Mouse (Mus musculus): ENCODE results near the gene Rab35. TPM values are rescaled to one million over a fixed set of nuclear protein-coding genes. Genes with fewer than 3 reads are reported as not detected.
A peak's percentile ranks its signal among the peaks of the same experiment; 100 is the strongest.

Rab35 gene
- total RNA-seq (2014; rRNA removed), result 80.5 and 88.1 TPM in 2 replicates
- polyA plus RNA-seq (2015; fragmentation: Nextera tagmentation; extraction: Ambion mirVana), result 22.2 and 25.3 TPM in 2 replicates

GRCm38 (mm10) chr5:115631505-115632357 lies at the start of gene Rab35:
Gene Rab35 (plus strand): TSS chr5:115631908.
- DNase-seq (ENCODE audit: low spot score), result peak; percentile 97
- TF ChIP-seq CTCF (IDR thresholded peaks at IDR 0.05; ENCODE audit: low read depth), result 0 out of 2 replicates have a peak, but pooled peaks have one; percentile 12
- peak within 1 kb of the TSS; percentile 92 for H3K27ac ChIP-seq
- H3K4me2 ChIP-seq (ENCODE audit: low read depth, low read length), result peak within 1 kb of the TSS; percentile 93
- peak within 1 kb of the TSS; percentile 86 for H3K4me3 ChIP-seq (ENCODE audit: low read length)
- H3K27me3 ChIP-seq (ENCODE audit: insufficient read depth, low read length), result no peaks in the 10 kb centered on the region
- under 1% methylated on average over 95 of the region's 125 CpGs for WGBS
- no peaks in the 10 kb centered on the region for H3K9me3 ChIP-seq (ENCODE audit: low read length)
- peaks cover 21% of the 10 kb centered on the region; the same call in 1 of the 2 replicates for H3K4me1 ChIP-seq (ENCODE audit: insufficient read depth, low read length)
- peak within 1 kb of the TSS; percentile 93 for H3K9ac ChIP-seq (replicated peaks; ENCODE audit: low read length)
- ATAC-seq, result peak; percentile 92
- no peaks in the 10 kb centered on the region for H3K36me3 ChIP-seq (ENCODE audit: insufficient read depth, low read length)

- Histone ChIP-seq H3K27me3 (ENCODE audit: insufficient read depth, low read length) (no peaks in the 10 kb centered on the region), H3K4me1 (ENCODE audit: insufficient read depth, low read length) (no peaks in the 10 kb centered on the region), H3K4me3 (ENCODE audit: low read length) (no peak overlapping the region), H3K27ac (no peak overlapping the region), H3K9me3 (ENCODE audit: low read length) (no peaks in the 10 kb centered on the region), H3K36me3 (ENCODE audit: insufficient read depth, low read length) (peaks cover 87% of the 10 kb centered on the region), H3K4me2 (ENCODE audit: low read depth, low read length) (no peak overlapping the region), H3K9ac (replicated peaks; ENCODE audit: low read length) (no peak overlapping the region)
- WGBS, result 85% methylated on average over 12 of the region's 12 CpGs
- ATAC-seq, result no peak
- DNase-seq (ENCODE audit: low spot score), result no peak
- TF ChIP-seq CTCF (IDR thresholded peaks at IDR 0.05; ENCODE audit: low read depth), result no peak
These were observed 46.1 kb upstream of the Rab35 start for GRCm38 (mm10) chr5:115585616-115586015.

- peaks cover 86% of the 10 kb centered on the region for H3K36me3 ChIP-seq (ENCODE audit: insufficient read depth, low read length)
- H3K9me3 ChIP-seq (ENCODE audit: low read length), result no peaks in the 10 kb centered on the region
- H3K4me2 ChIP-seq (ENCODE audit: low read depth, low read length), result no peak overlapping the region
- no peaks in the 10 kb centered on the region for H3K4me1 ChIP-seq (ENCODE audit: insufficient read depth, low read length)
- WGBS, result 49% methylated on average over 15 of the region's 15 CpGs
- no peak overlapping the region for H3K9ac ChIP-seq (replicated peaks; ENCODE audit: low read length)
- H3K27ac ChIP-seq, result no peak overlapping the region
- no peaks in the 10 kb centered on the region for H3K27me3 ChIP-seq (ENCODE audit: insufficient read depth, low read length)
- H3K4me3 ChIP-seq (ENCODE audit: low read length), result no peak overlapping the region
- DNase-seq (ENCODE audit: low spot score), result no peak
- TF ChIP-seq CTCF (IDR thresholded peaks at IDR 0.05; ENCODE audit: low read depth), result no peak
- ATAC-seq, result no peak
These were observed 45.5 kb upstream of the Rab35 start for GRCm38 (mm10) chr5:115586166-115586565.

- H3K27ac ChIP-seq, result no peak overlapping the region
- no peak overlapping the region for H3K9ac ChIP-seq (replicated peaks; ENCODE audit: low read length)
- H3K9me3 ChIP-seq (ENCODE audit: low read length), result no peaks in the 10 kb centered on the region
- peaks cover 84% of the 10 kb centered on the region for H3K36me3 ChIP-seq (ENCODE audit: insufficient read depth, low read length)
- WGBS, result 92% methylated on average over 2 of the region's 2 CpGs
- no peak for DNase-seq (ENCODE audit: low spot score)
- H3K4me3 ChIP-seq (ENCODE audit: low read length), result no peak overlapping the region
- H3K27me3 ChIP-seq (ENCODE audit: insufficient read depth, low read length), result no peaks in the 10 kb centered on the region
- TF ChIP-seq CTCF (IDR thresholded peaks at IDR 0.05; ENCODE audit: low read depth), result no peak
- no peaks in the 10 kb centered on the region for H3K4me1 ChIP-seq (ENCODE audit: insufficient read depth, low read length)
- no peak overlapping the region for H3K4me2 ChIP-seq (ENCODE audit: low read depth, low read length)
- no peak for ATAC-seq
These were observed 44.9 kb upstream of the Rab35 start for GRCm38 (mm10) chr5:115586780-115587179.

GRCm38 (mm10) chr5:115591028-115591427 lies 40.7 kb upstream of the Rab35 start:
- H3K27me3 ChIP-seq (ENCODE audit: insufficient read depth, low read length), result no peaks in the 10 kb centered on the region
- H3K27ac ChIP-seq, result no peak overlapping the region
- no peaks in the 10 kb centered on the region for H3K9me3 ChIP-seq (ENCODE audit: low read length)
- H3K4me3 ChIP-seq (ENCODE audit: low read length), result no peak overlapping the region
- H3K36me3 ChIP-seq (ENCODE audit: insufficient read depth, low read length), result peaks cover 84% of the 10 kb centered on the region
- DNase-seq (ENCODE audit: low spot score) (no peak), ATAC-seq (no peak)
- H3K9ac ChIP-seq (replicated peaks; ENCODE audit: low read length), result no peak overlapping the region
- no peak overlapping the region for H3K4me2 ChIP-seq (ENCODE audit: low read depth, low read length)
- no peak for TF ChIP-seq CTCF (IDR thresholded peaks at IDR 0.05; ENCODE audit: low read depth)
- WGBS, result 84% methylated on average over 11 of the region's 11 CpGs
- H3K4me1 ChIP-seq (ENCODE audit: insufficient read depth, low read length), result no peaks in the 10 kb centered on the region

GRCm38 (mm10) chr5:115591506-115591905 lies 40.2 kb upstream of the Rab35 start:
- no peak for DNase-seq (ENCODE audit: low spot score)

GRCm38 (mm10) chr5:115603561-115603960 lies 28.1 kb upstream of the Rab35 start:
- no peak for ATAC-seq
- H3K4me2 ChIP-seq (ENCODE audit: low read depth, low read length), result no peak overlapping the region
- no peak overlapping the region for H3K4me3 ChIP-seq (ENCODE audit: low read length)
- H3K9me3 ChIP-seq (ENCODE audit: low read length), result no peaks in the 10 kb centered on the region
- WGBS, result 95% methylated on average over 6 of the region's 6 CpGs
- H3K27ac ChIP-seq, result no peak overlapping the region
- no peaks in the 10 kb centered on the region for H3K4me1 ChIP-seq (ENCODE audit: insufficient read depth, low read length)
- H3K36me3 ChIP-seq (ENCODE audit: insufficient read depth, low read length), result peaks cover 77% of the 10 kb centered on the region
- no peak for TF ChIP-seq CTCF (IDR thresholded peaks at IDR 0.05; ENCODE audit: low read depth)
- no peak overlapping the region for H3K9ac ChIP-seq (replicated peaks; ENCODE audit: low read length)
- no peak for DNase-seq (ENCODE audit: low spot score)
- H3K27me3 ChIP-seq (ENCODE audit: insufficient read depth, low read length), result no peaks in the 10 kb centered on the region

More at GRCm38 (mm10) chr5:115591506-115591905, 40.2 kb upstream of the Rab35 start:
- no peak overlapping the region for H3K4me2 ChIP-seq (ENCODE audit: low read depth, low read length)
- TF ChIP-seq CTCF (IDR thresholded peaks at IDR 0.05; ENCODE audit: low read depth), result no peak
- WGBS, result 97% methylated on average over 2 of the region's 2 CpGs
- peaks cover 83% of the 10 kb centered on the region for H3K36me3 ChIP-seq (ENCODE audit: insufficient read depth, low read length)
- H3K9me3 ChIP-seq (ENCODE audit: low read length), result no peaks in the 10 kb centered on the region
- H3K27me3 ChIP-seq (ENCODE audit: insufficient read depth, low read length), result no peaks in the 10 kb centered on the region
- no peak overlapping the region for H3K4me3 ChIP-seq (ENCODE audit: low read length)
- ATAC-seq, result no peak
- no peak overlapping the region for H3K27ac ChIP-seq
- H3K4me1 ChIP-seq (ENCODE audit: insufficient read depth, low read length), result no peaks in the 10 kb centered on the region
- H3K9ac ChIP-seq (replicated peaks; ENCODE audit: low read length), result no peak overlapping the region

All from hindbrain, postnatal 0 days (tissue).